In the genomic region with DNA sequence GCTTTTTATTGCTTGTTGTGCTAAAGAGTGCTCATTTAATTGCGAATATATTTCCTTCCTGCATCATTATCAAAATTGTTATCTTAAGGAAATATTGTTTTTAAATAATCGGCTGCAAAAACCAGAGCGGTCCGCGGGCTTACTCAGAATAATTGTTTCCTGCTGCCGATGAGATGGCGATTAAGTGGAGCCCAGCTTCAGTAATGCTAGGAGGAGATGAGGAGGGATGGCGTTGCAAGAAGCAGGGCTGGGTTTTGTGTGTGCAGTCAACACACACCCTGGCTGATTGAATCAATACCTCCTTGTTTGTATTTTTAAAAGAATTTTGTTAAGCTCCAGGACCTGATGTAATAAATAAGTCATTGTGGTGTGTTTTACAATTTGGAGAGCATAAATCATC, we compare ENCODE assay signal across 15 mouse cellular contexts.
DNase-seq lines count a peak whose midpoint lies in the region; ATAC-seq and TF ChIP-seq lines count a peak whose summit lies in the region.
"Had no signal": no experiment of that assay in that cellular context is flagged by ENCODE, and none has a peak within 500 bp of the region (broad histone marks: within the 10 kb centered on the region; RNA-seq: fewer than 3 reads in every experiment).

No protein-coding gene starts in this region.

- no peak for DNase-seq in hindbrain, embryonic 10.5 days (ENCODE audit: low spot score)
- peak; percentile 33 for DNase-seq in lung, embryonic 14.5 days
- no peak for DNase-seq in lung, adult 18-20 months
- DNase-seq in heart, adult 8-10 months (ENCODE audit: low spot score), result no peak
- no peak for DNase-seq in heart, embryonic 10.5 days (ENCODE audit: low spot score)
- DNase-seq: cerebellum, postnatal 14 days; kidney, postnatal 36 days; left cerebral cortex, postnatal 4 days; lung, adult 2 months; right cerebral cortex, postnatal 25 days had no signal

- no peaks in the 10 kb centered on the region for H3K9me3 ChIP-seq in hindbrain, embryonic 13.5 days
- H3K9me3 ChIP-seq in hindbrain, embryonic 10.5 days, result no peaks in the 10 kb centered on the region
- H3K9me3 ChIP-seq in lung, embryonic 14.5 days (ENCODE audit: low read depth, low read length), result no peaks in the 10 kb centered on the region
- no peaks in the 10 kb centered on the region for H3K9me3 ChIP-seq in embryonic facial prominence, embryonic 13.5 days
- H3K9me3 ChIP-seq in stomach, embryonic 15.5 days, result no peaks in the 10 kb centered on the region
- no peaks in the 10 kb centered on the region for H3K9me3 ChIP-seq in heart, embryonic 10.5 days

- H3K4me1 ChIP-seq in hindbrain, embryonic 13.5 days (replicated peaks), result peaks cover 16% of the 10 kb centered on the region; the same call in 1 of the 2 replicates
- 0 out of 2 replicates have a peak, but pooled peaks cover 3% of the 10 kb centered on the region for H3K4me1 ChIP-seq in hindbrain, embryonic 10.5 days (replicated peaks)
- no peaks in the 10 kb centered on the region for H3K4me1 ChIP-seq in lung, embryonic 14.5 days (ENCODE audit: insufficient read depth)
- peaks cover 13% of the 10 kb centered on the region for H3K4me1 ChIP-seq in embryonic facial prominence, embryonic 13.5 days
- no peaks in the 10 kb centered on the region for H3K4me1 ChIP-seq in stomach, embryonic 15.5 days
- H3K4me1 ChIP-seq in heart, embryonic 10.5 days, result no peaks in the 10 kb centered on the region

- H3K4me3 ChIP-seq in hindbrain, embryonic 13.5 days, result no peak overlapping the region
- H3K4me3 ChIP-seq in hindbrain, embryonic 10.5 days, result no peak overlapping the region
- H3K4me3 ChIP-seq in lung, embryonic 14.5 days (ENCODE audit: low read depth, low read length), result no peak overlapping the region
- H3K4me3 ChIP-seq in embryonic facial prominence, embryonic 13.5 days, result no peak overlapping the region
- H3K4me3 ChIP-seq in stomach, embryonic 15.5 days (replicated peaks), result no peak overlapping the region
- no peak overlapping the region for H3K4me3 ChIP-seq in heart, embryonic 10.5 days

- WGBS in hindbrain, embryonic 13.5 days, result 66% methylated on average over 8 of the region's 8 CpGs
- 85% methylated on average over 8 of the region's 8 CpGs for WGBS in hindbrain, embryonic 10.5 days
- WGBS in lung, embryonic 14.5 days, result 29% methylated on average over 8 of the region's 8 CpGs
- 25% methylated on average over 8 of the region's 8 CpGs for WGBS in embryonic facial prominence, embryonic 13.5 days
- 38% methylated on average over 8 of the region's 8 CpGs for WGBS in stomach, embryonic 15.5 days
- 71% methylated on average over 8 of the region's 8 CpGs for WGBS in heart, embryonic 10.5 days

- H3K27ac ChIP-seq in hindbrain, embryonic 13.5 days, result no peak overlapping the region
- no peak overlapping the region for H3K27ac ChIP-seq in hindbrain, embryonic 10.5 days
- no peak overlapping the region for H3K27ac ChIP-seq in lung, embryonic 14.5 days (ENCODE audit: low read depth)
- no peak overlapping the region for H3K27ac ChIP-seq in embryonic facial prominence, embryonic 13.5 days
- no peak overlapping the region for H3K27ac ChIP-seq in stomach, embryonic 15.5 days
- no peak overlapping the region for H3K27ac ChIP-seq in heart, embryonic 10.5 days

- no peak for ATAC-seq in hindbrain, embryonic 13.5 days (ENCODE audit: low FRiP score)
- no peak for ATAC-seq in lung, embryonic 14.5 days (ENCODE audit: insufficient read depth)
- ATAC-seq in embryonic facial prominence, embryonic 13.5 days (ENCODE audit: insufficient number of reproducible peaks, insufficient read depth, low FRiP score, low TSS enrichment, low read depth), result no peak
- ATAC-seq in stomach, embryonic 15.5 days (ENCODE audit: insufficient read depth, low FRiP score, low read depth), result no peak
- ATAC-seq: forebrain, embryonic 14.5 days; Patski had no signal

- H3K9ac ChIP-seq in hindbrain, embryonic 13.5 days, result no peak overlapping the region
- no peak overlapping the region for H3K9ac ChIP-seq in lung, embryonic 14.5 days
- H3K9ac ChIP-seq in embryonic facial prominence, embryonic 13.5 days, result no peak overlapping the region
- no peak overlapping the region for H3K9ac ChIP-seq in stomach, embryonic 15.5 days

- H3K4me2 ChIP-seq in hindbrain, embryonic 13.5 days, result 0 out of 2 replicates have a peak overlapping the region, but pooled peaks have one; percentile 8
- H3K4me2 ChIP-seq in lung, embryonic 14.5 days, result peak overlapping the region; percentile 29
- H3K4me2 ChIP-seq in embryonic facial prominence, embryonic 13.5 days, result peak overlapping the region; percentile 30
- H3K4me2 ChIP-seq in stomach, embryonic 15.5 days, result peak overlapping the region; percentile 22; the same call in 1 of the 2 replicates

- no peaks in the 10 kb centered on the region for H3K36me3 ChIP-seq in hindbrain, embryonic 13.5 days
- no peaks in the 10 kb centered on the region for H3K36me3 ChIP-seq in hindbrain, embryonic 10.5 days
- H3K36me3 ChIP-seq in lung, embryonic 14.5 days (ENCODE audit: insufficient read depth), result no peaks in the 10 kb centered on the region
- no peaks in the 10 kb centered on the region for H3K36me3 ChIP-seq in embryonic facial prominence, embryonic 13.5 days
- H3K36me3 ChIP-seq in stomach, embryonic 15.5 days, result no peaks in the 10 kb centered on the region
- no peaks in the 10 kb centered on the region for H3K36me3 ChIP-seq in heart, embryonic 10.5 days

- H3K27me3 ChIP-seq in hindbrain, embryonic 13.5 days, result no peaks in the 10 kb centered on the region
- no peaks in the 10 kb centered on the region for H3K27me3 ChIP-seq in hindbrain, embryonic 10.5 days (ENCODE audit: insufficient read depth, poor library complexity, severe bottlenecking)
- H3K27me3 ChIP-seq in lung, embryonic 14.5 days (ENCODE audit: insufficient read depth, low read length), result no peaks in the 10 kb centered on the region
- H3K27me3 ChIP-seq in embryonic facial prominence, embryonic 13.5 days, result peaks cover 6% of the 10 kb centered on the region; the same call in 1 of the 2 replicates
- H3K27me3 ChIP-seq in stomach, embryonic 15.5 days (replicated peaks), result no peaks in the 10 kb centered on the region
- no peaks in the 10 kb centered on the region for H3K27me3 ChIP-seq in heart, embryonic 10.5 days (ENCODE audit: insufficient read depth, poor library complexity, severe bottlenecking)
- H3K27me3 ChIP-seq: Patski had no signal

- no peak for TF ChIP-seq CTCF in lung, embryonic 14.5 days (IDR thresholded peaks at IDR 0.05; ENCODE audit: low read depth)
